Mouse (Mus musculus) limb, embryonic 11.5 days (tissue): ENCODE results near the gene Map2k1. TPM values are rescaled to one million over a fixed set of nuclear protein-coding genes. Genes with fewer than 3 reads are reported as not detected.
"Not testable (repeated sequence)": the region's sequence is repeated elsewhere in the genome, so short reads cannot be mapped to it uniquely, and the experiment has no call there.

Source experiments
- ATAC-seq: fragments of 200-750 bp; cut with Nextera tagmentation; 2 replicates; pipeline ENCODE4 v1.8.0; 2017; ENCODE audit warnings: low read depth; ENCODE audit not compliant: insufficient number of reproducible peaks, low FRiP score, low TSS enrichment
- DNase-seq: peaks from one replicate; pipeline ENCODE4 v3.0.0-alpha.2; 2015; ENCODE audit warnings: low spot score
- H3K27ac ChIP-seq: fragments of 300-500 bp; sonication (generic); replicated peaks from 2 replicates; pipeline ENCODE4 v1.5.1; 2014; ENCODE audit warnings: low read depth, mild to moderate bottlenecking, low read length
- H3K27me3 ChIP-seq: fragments of 300-500 bp; sonication (generic); 2 replicates; pipeline ENCODE4 v1.6.1; 2014; ENCODE audit warnings: mild to moderate bottlenecking, low read length, mixed read lengths; ENCODE audit not compliant: control insufficient read depth, insufficient read depth
- H3K36me3 ChIP-seq: fragments of 300-500 bp; sonication (generic); 2 replicates; pipeline ENCODE4 v1.6.1; 2014; ENCODE audit warnings: mild to moderate bottlenecking, low read length, moderate library complexity, mixed read lengths; ENCODE audit not compliant: control insufficient read depth, insufficient read depth
- H3K4me1 ChIP-seq: fragments of 300-500 bp; sonication (generic); 2 replicates; pipeline ENCODE4 v1.6.1; 2014; ENCODE audit warnings: low read length, mixed read lengths; ENCODE audit not compliant: control insufficient read depth, insufficient read depth
- H3K4me2 ChIP-seq: fragments of 300-500 bp; sonication (generic); 2 replicates; pipeline ENCODE4 v1.6.1; 2014; ENCODE audit warnings: low read depth, mild to moderate bottlenecking, moderate library complexity; ENCODE audit not compliant: severe bottlenecking
- H3K4me3 ChIP-seq: fragments of 300-500 bp; sonication (generic); 2 replicates; pipeline ENCODE4 v1.5.1; 2014; ENCODE audit warnings: low read depth, low read length
- H3K9ac ChIP-seq: fragments of 300-500 bp; sonication (generic); 2 replicates; pipeline ENCODE4 v1.6.1; 2014; ENCODE audit warnings: mild to moderate bottlenecking, low read length
- H3K9me3 ChIP-seq: fragments of 300-500 bp; sonication (generic); 2 replicates; pipeline ENCODE4 v1.6.1; 2016; ENCODE audit warnings: low read length; ENCODE audit not compliant: control insufficient read depth
- WGBS: fragments of 180-500 bp; shearing (Covaris S2); extraction: QIAGEN DNeasy Blood & Tissue Kit; methylation state at CpG from one replicate; pipeline ENCODE4 v1.1.7; 2014; 5-methylcytosine and 5-hydroxymethylcytosine counted together
- polyA plus RNA-seq: library from polyadenylated mRNA; unstranded; fragments of >200 nt; fragmentation: Nextera tagmentation; extraction: Ambion mirVana; gene quantifications from 2 replicates; pipeline ENCODE4 v1.2.1, GENCODE M21; 2014

The Map2k1 gene
- polyA plus RNA-seq: 75.1 and 79.8 TPM in 2 replicates

DNA sequence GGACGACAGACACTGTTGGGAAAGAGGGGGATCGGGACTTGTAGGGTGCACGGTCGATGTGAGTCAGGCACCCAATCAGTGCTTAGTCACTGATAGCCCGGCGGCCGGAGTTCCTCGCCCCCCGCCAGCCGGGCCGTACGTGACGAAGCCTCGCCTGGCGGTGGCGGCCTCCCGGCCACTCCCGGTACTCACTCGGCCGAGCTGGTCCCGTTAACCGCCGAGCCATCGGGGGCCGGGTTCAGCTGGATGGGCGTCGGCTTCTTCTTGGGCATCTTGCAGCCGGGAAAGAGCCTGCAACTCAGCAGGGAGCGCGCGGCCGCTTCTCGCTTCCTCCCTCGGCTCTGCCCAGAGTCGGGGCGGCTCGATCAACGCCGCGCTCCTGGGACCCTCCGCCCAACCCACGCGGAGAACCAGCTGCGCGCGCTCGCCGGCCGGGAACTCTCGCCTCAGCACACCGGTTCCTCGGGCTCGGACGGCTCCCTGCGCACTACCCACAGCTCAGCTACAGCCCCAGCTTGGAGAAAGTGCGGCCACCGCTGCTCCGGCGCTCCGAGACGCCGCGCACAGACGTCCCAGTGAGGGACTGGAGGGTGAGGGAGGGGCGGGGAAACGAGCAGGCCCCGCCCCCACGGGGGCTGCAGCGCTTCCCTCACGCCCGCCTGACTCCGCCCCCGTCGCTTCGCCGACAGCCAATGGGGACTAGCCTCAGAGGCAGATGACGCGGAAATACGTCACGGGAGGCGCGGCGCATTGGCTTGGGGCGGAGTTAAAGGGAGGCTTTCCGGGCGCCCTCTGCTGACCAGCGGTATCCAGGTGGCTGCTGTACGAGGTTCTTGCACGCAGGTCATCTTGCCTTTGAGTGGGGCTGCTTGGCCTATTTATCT, at the start of gene Map2k1:
Gene Map2k1 (minus strand): TSS at position 611 of the 884 bp plus-strand sequence.
- H3K4me2 ChIP-seq: peak within 1 kb of the TSS; percentile 87
- no peaks in the 10 kb centered on the region for H3K4me1 ChIP-seq
- H3K9ac ChIP-seq: peak within 1 kb of the TSS; percentile 72
- peak within 1 kb of the TSS; percentile 92 for H3K4me3 ChIP-seq
- WGBS: under 1% methylated on average over 82 of the region's 89 CpGs
- peak; percentile 96 for ATAC-seq
- H3K27me3 ChIP-seq: no peaks in the 10 kb centered on the region
- peak within 1 kb of the TSS; percentile 56 for H3K27ac ChIP-seq
- no peaks in the 10 kb centered on the region; the same call in 1 of the 2 replicates for H3K36me3 ChIP-seq
- DNase-seq: peak; percentile 100
- H3K9me3 ChIP-seq: no peaks in the 10 kb centered on the region

DNA sequence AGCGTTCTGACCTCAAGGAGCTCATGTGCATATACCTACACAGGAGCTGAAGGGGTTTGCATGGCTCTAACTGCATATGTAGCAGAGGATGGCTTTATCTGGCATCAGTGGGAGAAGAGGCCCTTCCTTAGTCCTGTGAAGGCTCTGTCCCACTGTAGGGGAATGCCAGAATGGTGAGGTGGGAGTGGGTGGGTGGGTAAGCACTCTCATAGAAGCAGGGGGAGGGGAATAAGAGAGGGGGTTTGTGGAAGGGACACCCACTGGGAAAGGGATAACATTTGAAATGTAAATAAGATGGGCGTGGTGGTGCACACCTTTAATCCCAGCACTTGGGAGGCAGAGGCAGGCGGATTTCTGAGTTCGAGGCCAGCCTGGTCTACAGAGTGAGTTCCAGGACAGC, 49.7 kb upstream of the Map2k1 start:
- not testable (repeated sequence) for ATAC-seq, H3K4me1 ChIP-seq, H3K4me3 ChIP-seq, H3K4me2 ChIP-seq, H3K9ac ChIP-seq, H3K9me3 ChIP-seq, DNase-seq, H3K27me3 ChIP-seq, H3K27ac ChIP-seq
- peaks cover 17% of the 10 kb centered on the region for H3K36me3 ChIP-seq
- WGBS: 96% methylated on average over 4 of the region's 4 CpGs

DNA sequence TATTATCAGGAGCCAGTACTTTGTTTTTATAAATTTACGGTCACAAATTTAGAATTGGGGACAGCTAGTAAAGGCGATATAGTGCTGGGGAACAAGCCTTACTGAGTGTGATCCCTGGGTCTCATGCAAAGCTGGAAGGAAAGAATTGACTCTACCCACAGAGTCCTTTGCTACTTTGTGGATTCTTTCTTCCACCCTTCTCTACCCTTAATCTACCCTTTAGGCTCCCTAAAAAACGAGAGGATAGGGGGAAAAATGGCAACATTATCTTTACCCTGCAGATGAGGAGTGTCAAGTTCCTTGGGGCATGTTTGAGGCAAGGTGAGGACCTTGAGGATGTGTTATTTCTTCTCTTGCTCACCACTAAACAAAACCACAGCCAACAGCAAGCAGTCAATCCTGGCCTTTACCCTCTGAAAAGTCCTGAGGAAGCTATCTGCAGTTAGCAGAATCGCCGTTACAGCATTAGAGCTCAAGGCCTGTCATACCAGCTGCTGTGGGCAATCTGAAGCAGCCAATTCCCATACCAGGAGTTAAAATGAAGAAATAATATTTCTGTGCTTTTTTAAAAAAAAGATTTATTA, 29.1 kb upstream of the Map2k1 start:
- 72% methylated on average over 5 of the region's 5 CpGs for whole genome bisulfite sequencing
- DNase-seq: no peak
- no peak overlapping the region for H3K27ac ChIP-seq

GRCm38 (mm10) chr9:64281781-64282178, 28.3 kb upstream of the Map2k1 start:
- ATAC-seq (peak; percentile 76), DNase-seq (no peak)

More for the DNA sequence above, 29.1 kb upstream of the Map2k1 start:
- Histone ChIP-seq H3K36me3 (no peaks in the 10 kb centered on the region), H3K4me3 (peak overlapping the region; percentile 63), H3K27me3 (no peaks in the 10 kb centered on the region), H3K4me2 (peak overlapping the region; percentile 55), H3K9me3 (no peaks in the 10 kb centered on the region), H3K4me1 (peaks cover 5% of the 10 kb centered on the region), H3K9ac (peak overlapping the region; percentile 93)
- no peak for ATAC-seq

GRCm38 (mm10) chr9:64281105-64281780, 27.8 kb upstream of the Map2k1 start, which contains the start of gene Tipin:
TSS of gene Tipin (plus strand) at chr9:64281581.
- Histone ChIP-seq H3K27me3 (no peaks in the 10 kb centered on the region), H3K36me3 (no peaks in the 10 kb centered on the region), H3K27ac (peak within 1 kb of the TSS; percentile 95), H3K9ac (peak within 1 kb of the TSS; percentile 93), H3K4me3 (peak within 1 kb of the TSS; percentile 63), H3K9me3 (no peaks in the 10 kb centered on the region), H3K4me1 (peaks cover 5% of the 10 kb centered on the region), H3K4me2 (peak within 1 kb of the TSS; percentile 55)
- DNase-seq: peak; percentile 98
- 3% methylated on average over 46 of the region's 46 CpGs for WGBS
- ATAC-seq: peak; percentile 88

More at GRCm38 (mm10) chr9:64281781-64282178, 28.3 kb upstream of the Map2k1 start:
- H3K4me3 ChIP-seq: peak overlapping the region; percentile 63
- no peaks in the 10 kb centered on the region for H3K9me3 ChIP-seq
- H3K4me2 ChIP-seq: peak overlapping the region; percentile 55
- H3K9ac ChIP-seq: peak overlapping the region; percentile 93
- H3K4me1 ChIP-seq: peaks cover 5% of the 10 kb centered on the region
- peak overlapping the region; percentile 95 for H3K27ac ChIP-seq
- WGBS: 0% methylated on average over 24 of the region's 24 CpGs
- no peaks in the 10 kb centered on the region for H3K27me3 ChIP-seq
- H3K36me3 ChIP-seq: no peaks in the 10 kb centered on the region

- no peak overlapping the region for H3K4me3 ChIP-seq
- no peak for ATAC-seq
- no peak overlapping the region for H3K9ac ChIP-seq
- no peak overlapping the region for H3K27ac ChIP-seq
- 95% methylated on average over 6 of the region's 6 CpGs for WGBS
- H3K36me3 ChIP-seq: no peaks in the 10 kb centered on the region
- no peaks in the 10 kb centered on the region for H3K9me3 ChIP-seq
- no peaks in the 10 kb centered on the region for H3K27me3 ChIP-seq
- no peak for DNase-seq
- H3K4me2 ChIP-seq: no peak overlapping the region
- peaks cover 5% of the 10 kb centered on the region for H3K4me1 ChIP-seq
Measured at GRCm38 (mm10) chr9:64278665-64279310, 25.4 kb upstream of the Map2k1 start.

DNA sequence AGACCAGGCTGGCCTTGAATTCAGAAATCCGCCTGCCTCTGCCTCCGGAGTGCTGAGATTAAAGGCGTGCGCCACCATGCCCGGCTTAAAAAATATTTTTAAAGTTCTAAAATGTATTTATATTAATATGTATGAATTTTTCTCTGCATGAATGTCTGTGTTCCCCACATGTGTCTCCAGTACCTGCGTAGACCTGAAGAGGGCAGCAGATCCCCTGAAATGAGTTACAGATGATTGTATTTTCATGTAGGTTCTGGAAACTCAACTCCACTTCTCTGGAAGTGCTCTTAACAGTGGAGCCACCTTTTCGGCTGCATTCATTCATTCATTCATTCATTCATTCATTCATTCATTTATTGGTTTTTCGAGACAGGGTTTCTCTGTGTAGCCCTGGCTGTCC, 24.3 kb upstream of the Map2k1 start:
- ATAC-seq: no peak
- peak; percentile 87 for DNase-seq

DNA sequence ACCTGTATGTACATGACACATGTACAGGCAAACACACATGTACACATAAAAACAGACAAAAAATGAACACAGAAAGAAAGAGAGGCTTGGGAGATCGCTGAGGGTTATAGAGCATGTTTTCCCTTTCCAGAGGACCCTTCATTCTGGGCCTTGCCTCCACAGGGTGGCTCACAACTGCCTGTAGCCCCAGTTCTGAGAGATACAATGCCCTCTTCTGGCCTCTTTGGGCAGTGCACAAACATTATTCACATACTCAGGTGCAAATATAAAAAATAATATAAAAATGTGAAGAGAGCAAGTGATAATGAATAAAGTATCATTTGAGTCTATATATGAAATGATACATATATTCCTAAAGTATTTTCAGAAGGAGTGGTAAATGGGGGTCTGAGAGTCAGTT, 21.5 kb upstream of the Map2k1 start:
- ATAC-seq: no peak
- no peak overlapping the region for H3K4me3 ChIP-seq
- 67% methylated on average over 1 of the region's 1 CpGs for WGBS

More for the DNA sequence above, 24.3 kb upstream of the Map2k1 start:
- H3K9me3 ChIP-seq: no peaks in the 10 kb centered on the region
- 61% methylated on average over 8 of the region's 8 CpGs for WGBS
- no peak overlapping the region for H3K9ac ChIP-seq
- no peak overlapping the region for H3K4me3 ChIP-seq
- no peak overlapping the region for H3K4me2 ChIP-seq
- no peaks in the 10 kb centered on the region for H3K27me3 ChIP-seq
- no peaks in the 10 kb centered on the region for H3K36me3 ChIP-seq
- no peak overlapping the region for H3K27ac ChIP-seq
- H3K4me1 ChIP-seq: peaks cover 5% of the 10 kb centered on the region

More for the DNA sequence above, 21.5 kb upstream of the Map2k1 start:
- Histone ChIP-seq H3K4me1 (no peaks in the 10 kb centered on the region), H3K36me3 (no peaks in the 10 kb centered on the region), H3K27ac (no peak overlapping the region), H3K27me3 (no peaks in the 10 kb centered on the region), H3K9me3 (no peaks in the 10 kb centered on the region), H3K9ac (no peak overlapping the region), H3K4me2 (no peak overlapping the region)
- no peak for DNase-seq
